Mouse (Mus musculus): ENCODE measurements at regions not wholly inside any gene's neighbourhood (a gene's known extent, or its start where the extent isn't known, plus 50 kb on each side); places are given as distances from the start of the nearest gene placed in this dataset.

DNA sequence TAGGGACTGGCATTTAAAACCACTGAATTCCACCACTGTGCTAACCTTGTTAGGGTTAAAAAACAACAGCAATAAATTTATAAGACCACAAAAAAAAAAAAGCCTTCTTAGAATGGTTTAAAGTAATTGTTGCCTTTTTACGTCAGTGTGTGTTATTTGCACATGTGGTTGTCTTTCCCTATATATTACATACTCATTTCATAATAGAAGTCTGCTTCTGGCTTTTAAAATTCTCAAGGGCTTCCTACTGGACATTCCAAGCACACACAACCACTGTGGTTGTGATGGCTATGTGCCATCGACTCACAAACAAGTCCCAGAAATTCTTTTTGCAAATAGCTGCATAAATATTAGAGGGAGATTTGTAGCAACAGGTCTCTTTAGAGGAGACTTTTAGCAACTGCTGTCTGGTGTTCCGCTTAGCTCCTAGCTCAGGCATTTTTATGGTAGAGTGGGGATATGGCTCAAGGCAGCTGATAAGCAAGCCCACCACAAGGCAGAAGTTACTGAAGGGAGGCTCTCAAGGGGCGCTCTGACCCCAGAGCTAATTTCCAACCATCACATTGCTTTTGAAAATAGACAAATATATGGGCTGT is 138.8 kb upstream of the Gpc5 start:
- TF ChIP-seq POLR2A (IDR thresholded peaks at IDR 0.05; ENCODE audit: control insufficient read depth, extremely low read depth, insufficient read depth, low read length, poor library complexity) (no peak), CTCF (IDR thresholded peaks at IDR 0.05; ENCODE audit: borderline replicate concordance, control insufficient read depth, extremely low read depth, insufficient read depth, low read length, poor library complexity) (no peak)
